Mouse (Mus musculus): ENCODE results near the gene Dnajc15.
"Not testable (repeated sequence)": the region's sequence is repeated elsewhere in the genome, so short reads cannot be mapped to it uniquely, and the experiment has no call there.

Dnajc15 gene

GRCm38 (mm10) chr14:77874304-77875241, at the start of gene Dnajc15:
Gene Dnajc15, minus strand, starts transcription at chr14:77875125.
- peak; percentile 86 to 87 for DNase-seq

- DNase-seq = no peak
Measured at GRCm38 (mm10) chr14:77923076-77923865, 48.3 kb upstream of the Dnajc15 start.

- no peak for DNase-seq
Measured at GRCm38 (mm10) chr14:77921641-77922040, 46.7 kb upstream of the Dnajc15 start.

GRCm38 (mm10) chr14:77915776-77916175, 40.9 kb upstream of the Dnajc15 start:
- DNase-seq = no peak

- no peak for DNase-seq
Measured at GRCm38 (mm10) chr14:77906586-77906985, 31.7 kb upstream of the Dnajc15 start.

GRCm38 (mm10) chr14:77905466-77905865, 30.5 kb upstream of the Dnajc15 start:
- no peak for DNase-seq

GRCm38 (mm10) chr14:77904171-77904762, 29.3 kb upstream of the Dnajc15 start, which contains the start of gene Epsti1:
Gene Epsti1, plus strand, starts transcription at chr14:77904239.
- DNase-seq = peak; percentile 6 to 10

- DNase-seq = no peak
Measured at GRCm38 (mm10) chr14:77902541-77902940, 27.6 kb upstream of the Dnajc15 start.

- DNase-seq = no peak
Measured at GRCm38 (mm10) chr14:77895951-77896350, 21.0 kb upstream of the Dnajc15 start.

GRCm38 (mm10) chr14:77889911-77890310, 15.0 kb upstream of the Dnajc15 start:
- no peak for DNase-seq

GRCm38 (mm10) chr14:77886941-77887340, 12.0 kb upstream of the Dnajc15 start:
- DNase-seq = no peak

GRCm38 (mm10) chr14:77886376-77886775, 11.5 kb upstream of the Dnajc15 start:
- no peak for DNase-seq

- no peak for DNase-seq
Measured at GRCm38 (mm10) chr14:77882669-77883068, 7.7 kb upstream of the Dnajc15 start.

- DNase-seq = no peak
Measured at GRCm38 (mm10) chr14:77881998-77882397, 7.1 kb upstream of the Dnajc15 start.

- DNase-seq = not testable (repeated sequence)
Measured at GRCm38 (mm10) chr14:77877876-77878275, 3.0 kb upstream of the Dnajc15 start.

GRCm38 (mm10) chr14:77876199-77876598, 1.3 kb upstream of the Dnajc15 start:
- DNase-seq = no peak

- DNase-seq = no peak
Measured at GRCm38 (mm10) chr14:77871380-77871975, 3.4 kb downstream of the Dnajc15 start.

GRCm38 (mm10) chr14:77870926-77871325, 4.0 kb downstream of the Dnajc15 start:
- DNase-seq = no peak

- no peak for DNase-seq
Measured at GRCm38 (mm10) chr14:77867601-77868000, 7.3 kb downstream of the Dnajc15 start.

- DNase-seq = no peak
Measured at GRCm38 (mm10) chr14:77864510-77864909, 10.4 kb downstream of the Dnajc15 start.

GRCm38 (mm10) chr14:77864051-77864450, 10.9 kb downstream of the Dnajc15 start:
- no peak for DNase-seq

GRCm38 (mm10) chr14:77860841-77861560, 13.9 kb downstream of the Dnajc15 start:
- no peak for DNase-seq

Data from lung, adult 18-20 months (tissue).